Mouse (Mus musculus) CH12F3 (cell line): ENCODE measurements around the gene Knop1.

Experiments used
- in situ Hi-C: fragments of 300-500 bp; cut with MboI; formaldehyde crosslinking; loops from 2 replicates; pipeline ENCODE4 v1.14.3; 2020; ENCODE audit warnings: low sequenced_read_pairs

Gene Knop1

DNA sequence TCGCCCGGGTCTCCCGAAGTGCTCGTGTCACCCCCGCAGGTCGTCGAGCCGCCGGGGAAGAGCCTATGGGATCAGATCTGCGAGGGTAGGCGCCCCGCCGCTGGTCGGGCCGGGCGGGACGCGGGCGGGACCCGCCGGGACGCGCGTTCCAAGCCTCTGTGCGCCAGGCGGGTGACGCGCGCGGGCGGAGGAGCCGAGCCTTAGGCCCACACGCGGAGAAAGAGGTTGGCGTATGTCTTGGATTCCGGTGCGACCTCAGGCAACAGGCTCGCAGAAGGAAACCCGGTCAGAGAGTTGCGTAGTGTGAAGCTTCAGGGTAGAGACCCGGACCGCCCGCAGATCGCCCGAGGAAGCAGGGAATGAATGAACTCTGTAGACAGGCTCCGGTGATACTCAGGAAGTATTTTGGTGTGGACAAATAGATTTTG lies at the start of gene Knop1:
Gene Knop1 (minus strand): TSS at position 378 of the 428 bp plus-strand sequence.
- in situ Hi-C loops: no loop called here

DNA sequence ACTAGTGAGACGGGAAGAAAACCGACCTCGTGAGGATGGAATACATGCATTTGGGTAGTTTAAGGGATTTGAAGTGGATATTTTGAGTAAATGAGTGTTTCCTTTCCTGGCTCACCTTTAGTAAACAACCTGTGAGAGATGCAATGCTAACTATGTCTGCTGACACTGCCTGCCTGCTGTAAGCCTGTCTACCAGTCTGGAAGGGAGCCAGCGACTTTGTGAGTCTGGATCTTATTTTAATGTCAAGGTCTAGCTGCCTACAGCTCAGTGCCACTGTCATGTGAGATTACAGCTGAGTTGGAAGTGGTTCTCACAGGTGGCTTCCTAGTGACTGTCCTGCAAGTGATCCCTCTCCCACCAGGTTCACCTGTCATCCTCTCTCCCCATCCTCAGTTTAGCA lies 48.5 kb upstream of the Knop1 start:
- in situ Hi-C loops: no loop called here

- in situ Hi-C loops: no loop called here
Observed at GRCm38 (mm10) chr7:118903879-118904278, 47.8 kb upstream of the Knop1 start.

DNA sequence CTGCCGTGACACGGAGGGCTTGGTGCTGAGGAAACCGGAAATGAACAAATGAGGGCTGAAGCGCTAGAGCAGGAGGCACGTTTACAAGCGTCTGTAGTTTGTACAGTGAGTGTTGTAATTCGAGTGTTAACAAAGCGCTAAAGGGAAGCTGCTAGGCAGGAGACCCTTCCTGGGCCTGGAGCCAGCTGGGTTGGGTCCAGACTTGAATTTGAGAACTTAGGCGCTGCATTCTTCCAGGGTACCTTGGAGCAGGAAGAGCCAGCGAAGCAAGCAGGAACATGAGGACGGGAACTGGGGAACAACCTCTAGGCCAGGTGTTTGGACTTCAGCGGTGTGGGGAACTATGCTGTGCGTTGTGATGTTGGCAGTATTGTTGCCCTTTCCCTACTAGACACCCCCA lies 46.9 kb upstream of the Knop1 start:
- in situ Hi-C loops: no loop called here

GRCm38 (mm10) chr7:118900090-118900489 lies 44.0 kb upstream of the Knop1 start:
- in situ Hi-C loops: no loop called here

- in situ Hi-C loops: no loop called here
Observed at GRCm38 (mm10) chr7:118898063-118898462, 42.0 kb upstream of the Knop1 start.

DNA sequence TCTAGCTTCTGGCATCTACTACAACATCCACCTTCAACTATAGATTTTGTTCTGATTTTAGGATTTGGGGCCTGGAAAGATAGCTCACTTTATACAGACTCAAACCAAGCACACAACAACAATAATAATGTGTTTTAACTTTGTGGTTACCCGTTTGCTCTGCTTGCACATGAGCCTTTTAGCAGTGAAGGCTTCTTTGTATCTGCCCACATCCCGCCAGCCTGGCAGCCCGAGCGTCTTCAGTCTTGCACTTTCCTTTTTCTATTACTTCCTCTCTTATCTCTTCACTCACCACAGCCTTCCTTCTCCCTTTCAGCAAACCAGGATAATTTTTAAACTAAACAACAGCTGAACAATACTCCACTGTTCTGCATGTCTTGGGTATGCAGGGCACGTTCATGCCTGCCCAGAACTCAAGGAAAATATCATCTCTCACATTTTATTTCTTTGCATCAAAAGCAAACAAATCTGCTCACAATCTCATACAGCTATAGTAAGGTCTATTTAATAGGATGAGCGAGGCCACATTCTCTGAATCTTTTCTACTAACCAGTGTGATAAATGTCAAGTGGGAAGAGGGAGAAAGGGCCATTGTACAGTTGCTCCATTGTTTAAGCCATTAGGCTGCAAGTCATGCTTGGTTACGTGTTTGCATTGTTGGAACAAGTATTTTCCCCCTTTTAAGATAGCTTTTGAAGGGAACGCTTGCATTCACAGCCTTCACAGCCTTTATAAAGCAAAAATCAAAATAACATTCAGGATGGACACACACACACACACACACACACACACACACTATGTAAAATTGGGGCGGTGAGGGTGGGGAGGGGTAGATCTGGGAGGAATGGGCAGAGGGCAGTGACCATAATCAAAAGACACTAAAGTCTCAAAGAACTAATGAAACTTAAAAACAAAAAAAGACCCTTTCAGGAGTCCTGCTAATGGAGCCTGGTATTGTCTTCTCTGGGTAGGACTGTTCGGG lies 39.7 kb upstream of the Knop1 start:
- in situ Hi-C loops: no loop called here

GRCm38 (mm10) chr7:118889046-118889680 lies 33.1 kb upstream of the Knop1 start:
- in situ Hi-C loops: no loop called here

DNA sequence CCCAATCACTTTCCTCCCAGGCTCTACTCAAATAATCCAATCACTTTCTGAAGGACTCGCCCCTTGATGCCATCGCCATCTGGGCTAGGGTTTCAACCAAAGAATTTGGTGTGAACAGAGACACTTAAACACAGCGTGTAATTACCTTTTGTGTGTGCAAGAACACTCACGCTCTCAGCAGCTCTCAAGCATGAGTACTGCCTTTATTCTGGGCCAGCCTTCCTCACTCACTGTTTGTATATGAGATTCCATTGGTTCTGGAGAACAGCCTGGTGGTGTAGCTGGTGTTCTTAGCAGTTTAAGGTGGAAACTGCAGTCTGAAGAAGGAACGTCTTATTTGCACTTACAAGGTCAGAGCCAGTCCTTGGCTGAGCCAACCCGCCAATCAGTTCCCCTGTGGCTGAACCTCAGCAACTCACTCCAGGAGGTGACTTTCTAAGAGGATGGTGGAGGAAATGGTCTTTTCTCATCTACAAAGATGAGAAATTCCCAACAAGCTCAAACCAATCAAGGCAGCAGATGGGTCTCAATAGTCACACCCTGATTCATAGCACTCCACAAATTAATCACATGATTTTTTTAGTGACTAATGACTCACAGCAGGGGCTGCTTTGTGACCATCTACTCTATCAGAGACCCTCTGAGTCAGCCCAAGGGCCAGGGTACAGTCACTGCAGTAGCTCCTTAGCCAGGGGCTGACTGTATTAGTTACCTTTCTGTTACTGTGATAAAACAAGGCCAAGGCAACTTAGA lies 31.4 kb upstream of the Knop1 start:
- in situ Hi-C loops: no loop called here

DNA sequence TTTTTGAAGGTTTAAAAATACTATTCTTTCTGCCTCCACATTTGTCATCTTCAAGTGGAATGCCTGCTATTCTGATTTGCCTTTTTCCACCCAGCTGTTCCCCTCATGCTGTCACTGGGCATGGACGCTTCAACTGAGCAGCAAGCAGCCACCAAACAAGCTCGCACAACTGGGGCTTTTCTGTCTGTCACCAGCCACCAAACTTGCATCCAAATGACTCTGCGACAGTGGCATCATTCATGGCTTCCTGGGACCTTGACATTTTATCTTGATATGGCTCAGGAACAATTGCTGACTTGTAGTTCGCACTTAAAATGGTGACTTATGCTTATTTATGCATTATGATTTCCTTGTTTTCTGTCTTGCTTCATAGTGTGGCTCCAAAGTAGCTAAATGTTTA lies 28.9 kb upstream of the Knop1 start:
- in situ Hi-C loops: no loop called here

DNA sequence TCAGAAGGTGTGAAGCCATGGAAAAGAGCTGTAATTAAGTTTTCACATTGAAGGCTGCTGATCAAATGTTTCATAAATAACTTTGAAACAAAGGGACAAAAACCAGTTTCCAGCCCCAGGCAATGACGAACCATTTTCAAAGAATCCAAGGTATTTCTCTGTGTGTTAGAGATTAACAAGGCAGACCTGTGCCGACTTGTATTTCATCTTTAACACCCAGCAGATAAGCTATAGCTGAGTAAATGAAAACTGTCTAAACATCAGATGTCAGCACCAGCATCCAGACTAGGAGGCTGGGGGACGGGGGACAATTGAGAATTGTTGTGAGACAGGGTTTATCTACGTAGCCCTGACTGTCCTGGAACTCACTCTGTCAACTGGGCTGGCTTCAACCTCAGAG lies 27.9 kb upstream of the Knop1 start:
- in situ Hi-C loops: no loop called here

GRCm38 (mm10) chr7:118879466-118880029 lies 23.5 kb upstream of the Knop1 start:
- in situ Hi-C loops: no loop called here

DNA sequence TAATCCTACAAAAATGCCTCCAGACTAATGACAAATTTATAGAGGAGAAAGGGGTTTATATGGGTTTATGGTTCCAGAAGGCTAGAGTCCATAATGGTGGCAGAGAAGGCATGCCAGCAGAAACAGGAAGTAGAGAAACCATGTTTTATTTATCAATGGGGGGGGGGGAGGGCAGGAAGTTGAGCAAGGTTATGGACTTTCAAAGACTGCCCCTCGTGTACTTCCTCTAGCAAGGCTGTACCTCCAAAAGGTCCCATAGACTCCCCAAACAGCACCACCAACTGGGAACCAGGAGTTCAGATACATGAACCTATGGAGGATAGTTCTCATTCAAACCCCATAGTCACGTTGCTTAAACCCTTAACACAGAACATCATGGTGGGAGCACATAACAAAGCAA lies 9.3 kb upstream of the Knop1 start:
- in situ Hi-C loops: no loop called here

- in situ Hi-C loops: no loop called here
Observed at GRCm38 (mm10) chr7:118858640-118859039, 2.6 kb upstream of the Knop1 start.

- in situ Hi-C loops: no loop called here
Observed at GRCm38 (mm10) chr7:118855171-118855876, 730 bp downstream of the Knop1 start, which contains the start of gene Iqck. Gene Iqck (plus strand): TSS chr7:118855752.

DNA sequence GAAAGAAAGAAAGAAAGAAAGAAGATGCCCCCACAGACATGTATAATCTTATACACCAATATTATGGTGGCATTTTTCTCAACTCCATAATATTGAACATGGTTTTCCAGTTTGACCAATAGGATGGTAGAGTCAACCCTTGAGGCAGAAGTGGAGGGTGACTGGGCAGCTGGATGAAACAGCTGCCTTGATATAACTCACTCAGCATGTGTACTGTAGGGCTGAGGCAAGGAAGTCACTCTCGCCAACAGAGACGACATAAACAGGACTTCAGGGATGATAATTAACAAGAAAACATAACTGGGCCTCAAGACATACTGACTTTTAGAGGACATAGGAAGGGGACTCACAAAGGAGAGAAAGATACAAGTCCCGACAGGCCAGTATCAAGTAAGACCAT lies 1.4 kb downstream of the Knop1 start:
- in situ Hi-C loops: no loop called here

DNA sequence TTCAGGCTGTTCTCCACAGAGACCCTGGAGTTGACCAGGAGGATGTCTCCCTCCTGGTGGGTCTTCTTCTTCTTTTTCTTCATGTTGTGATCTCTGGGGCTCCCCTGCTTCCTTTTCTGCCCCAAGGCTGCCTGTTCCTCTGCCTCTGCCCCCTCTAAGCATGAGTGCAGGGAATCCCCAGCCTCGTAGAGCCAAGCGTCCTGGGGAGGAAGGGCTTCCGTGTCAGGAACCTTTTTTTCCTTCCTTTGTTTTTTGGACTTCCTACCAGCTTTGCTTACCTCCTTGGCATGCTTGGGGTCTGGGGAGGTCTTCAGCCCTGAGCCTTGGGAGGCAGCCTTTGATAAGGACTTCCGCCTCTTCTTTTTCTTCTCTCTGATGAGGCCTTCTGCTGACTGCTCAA lies 3.4 kb downstream of the Knop1 start:
- in situ Hi-C loops: no loop called here

- in situ Hi-C loops: no loop called here
Observed at GRCm38 (mm10) chr7:118851571-118851970, 4.5 kb downstream of the Knop1 start.

- in situ Hi-C loops: no loop called here
Observed at GRCm38 (mm10) chr7:118850676-118851290, 5.3 kb downstream of the Knop1 start.
